Mouse (Mus musculus): Measurements from ENCODE around the gene 2410004B18Rik. TPM values are rescaled to one million over a fixed set of nuclear protein-coding genes. Genes with fewer than 3 reads are reported as not detected.

The 2410004B18Rik gene
- polyA plus RNA-seq, 1 experiment from 2014 or later, result 64.4 TPM

DNA sequence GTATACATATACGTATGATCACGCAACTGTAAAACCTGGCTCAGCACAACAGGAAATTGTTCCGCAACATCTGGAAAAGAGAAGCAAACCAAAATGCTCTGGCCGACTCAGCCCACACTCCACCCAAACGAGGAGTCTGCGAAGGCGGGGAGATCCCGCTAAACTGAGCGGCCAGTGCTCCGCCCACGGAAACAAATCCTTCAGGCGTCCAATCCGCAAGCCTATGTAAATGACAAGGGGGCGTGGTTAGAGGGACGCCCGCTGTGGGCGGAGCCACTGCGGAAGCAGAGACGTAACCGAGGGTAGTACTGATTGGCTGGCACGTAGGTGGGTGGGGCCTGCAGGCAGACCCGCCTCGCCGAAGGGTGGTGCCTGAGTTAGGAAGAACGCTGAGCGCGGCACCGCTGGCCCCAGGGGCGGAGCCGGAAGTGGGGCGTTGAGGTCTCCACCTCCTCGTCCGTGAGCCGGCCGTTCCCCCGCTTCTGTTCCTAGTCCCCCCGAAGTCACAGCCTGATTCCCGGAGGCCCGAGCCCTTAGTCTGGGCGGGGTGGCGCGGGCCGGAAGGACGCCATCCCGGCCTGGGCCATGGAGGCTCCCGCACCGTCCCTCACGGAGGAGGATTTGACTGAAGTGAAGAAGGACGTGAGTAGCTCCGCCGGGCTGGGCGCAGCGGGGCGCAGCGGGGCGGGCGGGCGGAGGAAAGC is 13.8 kb upstream of the 2410004B18Rik start:
- DNase-seq (ENCODE audit: low spot score) (peak; percentile 99), ATAC-seq (ENCODE audit: insufficient read depth, low FRiP score, low TSS enrichment) (peak; percentile 100)
- H3K4me3 ChIP-seq (ENCODE audit: low read depth, low read length), result peak overlapping the region; percentile 68
- no peaks in the 10 kb centered on the region for H3K27me3 ChIP-seq (ENCODE audit: control insufficient read depth, insufficient read depth, low read length)
- H3K27ac ChIP-seq (ENCODE audit: low read depth, low read length), result peak overlapping the region; percentile 72
- peak overlapping the region; percentile 71 for H3K9ac ChIP-seq (ENCODE audit: low read length)
- H3K36me3 ChIP-seq (ENCODE audit: control insufficient read depth, insufficient read depth, low read length), result no peaks in the 10 kb centered on the region
- under 1% methylated on average over 56 of the region's 58 CpGs for whole genome bisulfite sequencing
- H3K9me3 ChIP-seq (ENCODE audit: control insufficient read depth, low read length), result no peaks in the 10 kb centered on the region
- H3K4me2 ChIP-seq (ENCODE audit: low read depth), result peak overlapping the region; percentile 57
- H3K4me1 ChIP-seq (ENCODE audit: control insufficient read depth, insufficient read depth, low read length), result peaks cover 6% of the 10 kb centered on the region

DNA sequence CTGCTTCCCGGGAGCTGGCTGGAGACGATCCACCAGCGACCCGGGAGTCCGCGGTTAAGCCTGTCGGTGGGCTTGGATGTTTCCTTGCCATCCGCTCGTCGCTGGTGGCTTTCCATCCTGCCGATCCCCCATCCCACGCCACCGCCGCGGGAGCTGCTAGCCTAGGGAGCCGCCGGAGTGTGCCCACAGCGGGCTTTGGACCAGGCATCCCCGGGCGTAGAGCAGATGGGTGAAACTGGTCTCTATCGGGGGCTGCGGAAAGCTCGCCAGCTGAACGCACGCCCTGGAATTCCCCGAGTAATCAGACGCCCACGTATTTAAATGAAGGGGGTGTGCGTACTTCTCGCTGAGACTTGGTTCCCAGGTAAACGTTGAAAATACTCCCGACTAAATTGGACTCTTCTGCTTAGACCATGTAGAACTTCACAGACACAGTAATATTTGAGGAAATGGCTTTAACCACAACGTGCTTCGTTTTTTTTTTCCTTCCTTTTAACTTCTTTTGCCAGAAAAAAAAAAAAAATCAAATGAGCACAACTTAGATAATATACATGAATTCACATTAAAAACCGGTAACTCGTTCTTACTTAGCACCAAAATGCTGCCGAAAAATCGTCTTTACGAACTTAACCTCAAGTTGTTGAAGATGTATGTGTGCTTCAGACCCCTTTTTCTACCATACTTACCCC is 13.0 kb upstream of the 2410004B18Rik start:
- 4% methylated on average over 39 of the region's 39 CpGs for WGBS
- no peaks in the 10 kb centered on the region for H3K36me3 ChIP-seq (ENCODE audit: control insufficient read depth, insufficient read depth, low read length)
- H3K4me3 ChIP-seq (ENCODE audit: low read depth, low read length), result peak overlapping the region; percentile 68
- H3K27me3 ChIP-seq (ENCODE audit: control insufficient read depth, insufficient read depth, low read length), result no peaks in the 10 kb centered on the region
- no peak for DNase-seq (ENCODE audit: low spot score)
- peak; percentile 9; the same call in 1 of the 2 replicates for ATAC-seq (ENCODE audit: insufficient read depth, low FRiP score, low TSS enrichment)
- no peaks in the 10 kb centered on the region for H3K9me3 ChIP-seq (ENCODE audit: control insufficient read depth, low read length)
- H3K27ac ChIP-seq (ENCODE audit: low read depth, low read length), result peak overlapping the region; percentile 72
- H3K9ac ChIP-seq (ENCODE audit: low read length), result peak overlapping the region; percentile 71
- peaks cover 6% of the 10 kb centered on the region for H3K4me1 ChIP-seq (ENCODE audit: control insufficient read depth, insufficient read depth, low read length)
- H3K4me2 ChIP-seq (ENCODE audit: low read depth), result peak overlapping the region; percentile 57

DNA sequence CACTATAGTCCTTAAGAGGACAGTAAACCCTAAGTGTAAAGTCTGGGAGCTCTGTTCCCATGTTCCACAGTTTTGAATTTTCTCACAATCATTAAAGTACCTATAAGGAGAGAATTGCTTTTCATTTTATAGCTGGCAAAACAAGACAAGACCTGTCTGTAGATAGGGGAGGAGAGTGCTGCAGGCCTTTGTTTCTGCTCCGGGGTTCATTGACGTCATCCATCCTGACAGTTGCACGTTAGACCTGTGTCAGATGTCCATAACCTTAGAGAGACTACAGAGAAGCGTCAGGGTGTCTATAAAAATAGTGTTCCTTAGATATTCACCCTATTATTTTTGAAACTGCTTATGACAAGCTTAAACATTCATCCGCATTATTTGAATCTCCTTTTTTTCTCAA is 12.3 kb upstream of the 2410004B18Rik start:
- no peaks in the 10 kb centered on the region for H3K36me3 ChIP-seq (ENCODE audit: control insufficient read depth, insufficient read depth, low read length)
- H3K4me2 ChIP-seq (ENCODE audit: low read depth), result peak overlapping the region; percentile 57
- ATAC-seq (ENCODE audit: insufficient read depth, low FRiP score, low TSS enrichment) (no peak), DNase-seq (ENCODE audit: low spot score) (no peak)
- WGBS, result 79% methylated on average over 5 of the region's 5 CpGs
- no peak overlapping the region for H3K9ac ChIP-seq (ENCODE audit: low read length)
- no peaks in the 10 kb centered on the region for H3K27me3 ChIP-seq (ENCODE audit: control insufficient read depth, insufficient read depth, low read length)
- H3K27ac ChIP-seq (ENCODE audit: low read depth, low read length), result no peak overlapping the region
- H3K4me3 ChIP-seq (ENCODE audit: low read depth, low read length), result peak overlapping the region; percentile 68
- peaks cover 6% of the 10 kb centered on the region for H3K4me1 ChIP-seq (ENCODE audit: control insufficient read depth, insufficient read depth, low read length)
- H3K9me3 ChIP-seq (ENCODE audit: control insufficient read depth, low read length), result no peaks in the 10 kb centered on the region

DNA sequence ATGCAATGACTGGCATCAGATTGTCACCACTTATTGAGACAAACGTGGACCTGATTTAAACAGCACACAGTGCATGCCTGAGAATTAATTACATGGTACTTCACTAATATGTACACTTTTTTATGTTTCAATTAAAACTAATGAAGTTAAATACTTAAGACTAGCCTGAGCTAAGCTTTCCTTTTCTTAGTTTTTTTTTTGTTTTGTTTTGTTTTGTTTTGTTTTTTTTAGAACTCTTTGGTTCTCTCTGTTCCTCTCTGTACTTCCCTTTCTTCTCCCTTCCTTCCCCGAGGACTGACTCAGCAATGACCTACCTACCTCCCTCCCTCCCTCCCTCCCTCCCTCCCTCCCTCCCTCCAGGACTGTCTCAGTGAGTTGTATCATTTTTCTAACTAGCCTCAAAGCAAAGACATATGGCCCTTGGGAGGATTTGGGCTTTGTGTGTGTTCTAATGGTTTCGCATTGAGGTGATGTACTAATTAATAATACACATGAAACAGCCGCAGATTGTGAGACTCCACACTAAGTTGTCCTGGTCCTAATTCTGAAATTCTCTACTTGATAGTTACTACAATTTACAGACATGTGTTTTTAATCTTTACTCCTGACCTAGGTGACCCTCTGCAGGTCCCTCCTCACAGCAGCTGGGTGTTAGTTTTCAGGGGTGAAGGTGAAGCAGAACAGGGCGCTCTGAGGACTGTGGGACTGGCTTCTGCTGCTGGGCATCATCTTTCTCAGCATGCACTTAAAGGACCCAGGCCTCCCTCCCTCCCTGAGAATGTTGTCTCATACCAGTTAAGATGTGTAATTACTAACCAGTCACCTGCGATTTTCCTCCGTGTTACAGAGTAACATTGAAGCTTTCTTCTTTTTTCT is 8.1 kb upstream of the 2410004B18Rik start:
- H3K27me3 ChIP-seq (ENCODE audit: control insufficient read depth, insufficient read depth, low read length), result no peaks in the 10 kb centered on the region
- no peak overlapping the region for H3K9ac ChIP-seq (ENCODE audit: low read length)
- no peaks in the 10 kb centered on the region for H3K9me3 ChIP-seq (ENCODE audit: control insufficient read depth, low read length)
- H3K36me3 ChIP-seq (ENCODE audit: control insufficient read depth, insufficient read depth, low read length), result peaks cover 5% of the 10 kb centered on the region
- no peak for ATAC-seq (ENCODE audit: insufficient read depth, low FRiP score, low TSS enrichment)
- no peak for DNase-seq (ENCODE audit: low spot score)
- no peak overlapping the region for H3K27ac ChIP-seq (ENCODE audit: low read depth, low read length)
- H3K4me2 ChIP-seq (ENCODE audit: low read depth), result no peak overlapping the region
- 70% methylated on average over 7 of the region's 7 CpGs for WGBS
- H3K4me3 ChIP-seq (ENCODE audit: low read depth, low read length), result no peak overlapping the region
- peaks cover 6% of the 10 kb centered on the region for H3K4me1 ChIP-seq (ENCODE audit: control insufficient read depth, insufficient read depth, low read length)

DNA sequence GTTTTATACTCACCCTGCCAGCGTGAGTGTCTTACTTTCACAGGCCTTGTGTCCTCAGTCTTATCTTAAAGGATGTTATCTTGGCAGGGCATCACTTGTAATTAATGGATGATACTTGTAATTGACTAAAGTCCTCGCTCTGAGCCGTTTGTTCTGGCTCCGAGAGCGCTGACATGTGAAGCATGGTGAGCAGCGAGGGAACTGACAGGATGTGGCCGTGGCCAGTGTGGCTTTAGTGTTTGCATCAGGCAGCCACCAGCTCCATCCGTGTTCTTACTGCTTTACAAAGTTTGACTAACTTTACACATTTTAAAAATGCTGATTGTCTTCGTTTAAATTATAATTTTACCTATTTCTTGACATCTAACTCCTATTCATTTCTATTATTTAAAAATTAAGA is 4.0 kb upstream of the 2410004B18Rik start:
- peaks cover 2% of the 10 kb centered on the region; the same call in 1 of the 2 replicates for H3K4me1 ChIP-seq (ENCODE audit: control insufficient read depth, insufficient read depth, low read length)
- H3K4me3 ChIP-seq (ENCODE audit: low read depth, low read length), result no peak overlapping the region
- no peaks in the 10 kb centered on the region for H3K9me3 ChIP-seq (ENCODE audit: control insufficient read depth, low read length)
- no peak overlapping the region for H3K27ac ChIP-seq (ENCODE audit: low read depth, low read length)
- ATAC-seq (ENCODE audit: insufficient read depth, low FRiP score, low TSS enrichment) (no peak), DNase-seq (ENCODE audit: low spot score) (no peak)
- H3K4me2 ChIP-seq (ENCODE audit: low read depth), result no peak overlapping the region
- H3K36me3 ChIP-seq (ENCODE audit: control insufficient read depth, insufficient read depth, low read length), result peaks cover 5% of the 10 kb centered on the region
- no peak overlapping the region for H3K9ac ChIP-seq (ENCODE audit: low read length)
- 88% methylated on average over 9 of the region's 9 CpGs for WGBS
- H3K27me3 ChIP-seq (ENCODE audit: control insufficient read depth, insufficient read depth, low read length), result no peaks in the 10 kb centered on the region

DNA sequence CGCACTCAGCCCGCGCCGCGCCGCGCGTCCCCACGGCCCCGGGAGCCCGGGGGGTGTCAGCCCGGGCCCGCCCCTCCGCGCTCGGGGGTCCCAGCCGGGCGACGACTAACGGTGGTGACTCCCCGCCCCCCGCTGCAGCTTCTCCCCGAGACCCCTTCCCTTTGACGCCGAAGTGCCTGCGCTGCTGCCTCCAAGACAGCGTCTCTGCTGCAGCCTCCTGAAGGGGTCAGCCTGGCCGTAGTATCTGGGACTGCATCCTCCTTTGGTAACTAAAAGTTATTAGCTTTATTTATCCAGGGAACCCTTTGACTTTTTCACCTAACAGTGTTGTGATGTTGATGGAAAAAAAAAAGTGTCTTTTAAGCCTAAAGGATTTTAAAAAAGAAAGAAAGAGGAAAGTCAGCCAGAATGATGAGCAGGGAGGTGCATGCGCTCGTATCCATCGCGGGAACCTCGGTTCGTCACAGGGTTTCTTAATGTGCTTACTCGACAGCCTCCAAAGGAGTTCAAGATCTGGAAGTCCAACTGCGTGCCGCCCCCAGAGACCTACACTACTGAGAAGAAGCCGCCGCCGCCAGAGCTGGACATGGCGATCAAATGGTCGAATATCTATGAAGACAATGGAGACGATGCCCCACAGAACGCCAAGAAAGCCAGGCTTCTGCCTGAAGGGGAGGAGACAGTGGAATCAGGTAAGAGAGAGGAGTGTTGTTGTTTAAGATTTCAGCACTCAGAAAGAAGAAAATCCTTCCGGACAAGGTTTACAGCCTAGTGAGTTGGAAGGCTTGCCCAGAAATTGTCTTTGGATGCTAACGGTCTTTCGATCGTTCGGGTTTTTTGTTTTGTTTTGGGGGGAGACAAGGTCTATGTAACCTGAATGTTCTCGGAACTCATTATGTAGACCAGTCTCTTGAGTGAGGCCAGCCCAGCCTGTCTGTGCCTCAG is 863 bp downstream of the 2410004B18Rik start:
- peak overlapping the region; percentile 50 for H3K4me2 ChIP-seq (ENCODE audit: low read depth)
- peak overlapping the region; percentile 86 for H3K9ac ChIP-seq (ENCODE audit: low read length)
- H3K27me3 ChIP-seq (ENCODE audit: control insufficient read depth, insufficient read depth, low read length), result no peaks in the 10 kb centered on the region
- peaks cover 8% of the 10 kb centered on the region for H3K4me1 ChIP-seq (ENCODE audit: control insufficient read depth, insufficient read depth, low read length)
- H3K27ac ChIP-seq (ENCODE audit: low read depth, low read length), result 0 out of 2 replicates have a peak overlapping the region, but pooled peaks have one; percentile 54
- H3K9me3 ChIP-seq (ENCODE audit: control insufficient read depth, low read length), result no peaks in the 10 kb centered on the region
- WGBS, result 20% methylated on average over 50 of the region's 50 CpGs
- DNase-seq (ENCODE audit: low spot score) (peak; percentile 24), ATAC-seq (ENCODE audit: insufficient read depth, low FRiP score, low TSS enrichment) (0 out of 2 replicates have a peak, but pooled peaks have one; percentile 20)
- H3K36me3 ChIP-seq (ENCODE audit: control insufficient read depth, insufficient read depth, low read length), result peaks cover 1% of the 10 kb centered on the region; the same call in 1 of the 2 replicates
- peak overlapping the region; percentile 98 for H3K4me3 ChIP-seq (ENCODE audit: low read depth, low read length)

DNA sequence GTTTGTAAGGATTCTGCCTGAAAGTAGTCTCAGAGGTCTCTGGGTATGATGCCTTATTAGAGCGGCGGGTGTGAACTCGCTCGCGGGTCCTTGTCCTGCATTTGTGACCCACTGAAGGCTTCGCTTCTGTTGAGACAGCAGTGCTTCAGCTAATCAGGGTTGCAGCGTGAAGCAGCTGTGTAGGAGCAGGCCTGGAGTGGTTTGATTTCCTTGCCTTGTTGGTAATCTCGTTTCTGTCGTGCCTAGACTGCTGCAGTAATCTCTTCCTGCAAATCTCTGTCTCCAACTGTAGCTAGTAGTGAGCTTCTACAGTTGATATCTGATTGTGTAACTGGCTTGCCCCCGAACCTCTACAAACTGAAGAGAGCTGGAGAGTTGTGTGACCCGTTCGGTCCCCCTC is 1.6 kb downstream of the 2410004B18Rik start:
- no peaks in the 10 kb centered on the region for H3K9me3 ChIP-seq (ENCODE audit: control insufficient read depth, low read length)
- no peaks in the 10 kb centered on the region for H3K27me3 ChIP-seq (ENCODE audit: control insufficient read depth, insufficient read depth, low read length)
- no peak overlapping the region for H3K27ac ChIP-seq (ENCODE audit: low read depth, low read length)
- H3K9ac ChIP-seq (ENCODE audit: low read length), result no peak overlapping the region
- H3K36me3 ChIP-seq (ENCODE audit: control insufficient read depth, insufficient read depth, low read length), result peaks cover 1% of the 10 kb centered on the region; the same call in 1 of the 2 replicates
- 90% methylated on average over 12 of the region's 12 CpGs for WGBS
- ATAC-seq (ENCODE audit: insufficient read depth, low FRiP score, low TSS enrichment), result no peak
- DNase-seq (ENCODE audit: low spot score), result no peak
- H3K4me3 ChIP-seq (ENCODE audit: low read depth, low read length), result peak overlapping the region; percentile 98; the same call in 1 of the 2 replicates
- H3K4me2 ChIP-seq (ENCODE audit: low read depth), result peak overlapping the region; percentile 50
- H3K4me1 ChIP-seq (ENCODE audit: control insufficient read depth, insufficient read depth, low read length), result peaks cover 8% of the 10 kb centered on the region

Measured in neural tube, embryonic 11.5 days (tissue).